Mouse (Mus musculus): ENCODE measurements at regions not wholly inside any gene's neighbourhood (a gene's known extent, or its start where the extent isn't known, plus 50 kb on each side); places are given as distances from the start of the nearest gene placed in this dataset.

DNA sequence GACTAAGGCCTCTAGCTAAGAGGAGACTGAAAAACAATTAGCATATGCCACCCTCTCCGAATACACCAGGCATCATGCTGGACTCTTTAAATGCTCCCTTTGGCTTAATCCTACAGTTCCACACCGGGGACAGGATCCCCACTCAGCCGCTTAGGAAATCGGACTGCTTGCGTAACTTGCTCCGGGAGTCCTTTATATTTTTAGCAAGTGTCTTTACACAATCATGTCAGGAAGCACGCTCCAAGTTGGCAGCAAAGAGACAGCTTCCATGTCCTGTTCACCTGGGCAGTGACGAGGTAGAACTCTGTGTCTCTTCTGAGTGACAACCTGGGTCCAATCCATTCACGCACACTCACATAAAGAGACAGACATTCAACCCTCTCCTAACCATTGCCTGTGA is 92.4 kb upstream of the Lef1 start:
- no peak for DNase-seq (ENCODE audit: low spot score)
- Histone ChIP-seq H3K4me3 (replicated peaks; ENCODE audit: low read length) (no peak overlapping the region), H3K36me3 (replicated peaks; ENCODE audit: control insufficient read depth, insufficient read depth) (no peaks in the 10 kb centered on the region), H3K4me2 (replicated peaks) (no peak overlapping the region), H3K9me3 (ENCODE audit: control insufficient read depth, low read length) (no peaks in the 10 kb centered on the region), H3K4me1 (replicated peaks; ENCODE audit: control insufficient read depth, insufficient read depth, low read length) (peaks cover 8% of the 10 kb centered on the region), H3K9ac (no peak overlapping the region), H3K27ac (no peak overlapping the region), H3K27me3 (ENCODE audit: control insufficient read depth, insufficient read depth, low read length) (no peaks in the 10 kb centered on the region)
- no peak for ATAC-seq (ENCODE audit: low FRiP score)
- WGBS = 87% methylated on average over 9 of the region's 9 CpGs

DNA sequence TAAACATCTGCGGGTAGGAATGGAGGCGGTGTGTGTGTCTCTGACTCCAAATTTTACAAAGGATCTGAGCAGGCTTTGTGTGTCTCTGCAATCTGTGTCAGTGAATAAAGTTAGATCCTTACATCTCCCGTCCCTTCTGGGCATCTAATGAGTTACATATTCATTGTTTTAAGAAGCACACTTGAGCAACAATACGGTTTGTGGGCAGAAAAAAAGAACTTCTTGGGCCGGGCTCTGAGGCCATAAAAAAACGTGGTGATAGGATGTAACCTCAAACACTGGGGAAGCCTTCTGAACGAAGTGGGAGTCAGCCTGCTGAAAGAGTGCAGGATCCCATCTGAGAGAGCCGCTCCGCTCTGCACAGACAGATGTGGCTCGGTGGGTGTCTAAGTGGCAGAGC is 94.2 kb upstream of the Lef1 start:
- H3K36me3 ChIP-seq (replicated peaks; ENCODE audit: control insufficient read depth, insufficient read depth) = no peaks in the 10 kb centered on the region
- H3K27me3 ChIP-seq (ENCODE audit: control insufficient read depth, insufficient read depth, low read length) = no peaks in the 10 kb centered on the region
- DNase-seq (ENCODE audit: low spot score) (no peak), ATAC-seq (ENCODE audit: low FRiP score) (no peak)
- 59% methylated on average over 10 of the region's 10 CpGs for WGBS
- no peak overlapping the region for H3K4me2 ChIP-seq (replicated peaks)
- no peak overlapping the region for H3K27ac ChIP-seq
- H3K9me3 ChIP-seq (ENCODE audit: control insufficient read depth, low read length) = no peaks in the 10 kb centered on the region
- H3K9ac ChIP-seq = no peak overlapping the region
- H3K4me1 ChIP-seq (replicated peaks; ENCODE audit: control insufficient read depth, insufficient read depth, low read length) = peaks cover 8% of the 10 kb centered on the region
- no peak overlapping the region for H3K4me3 ChIP-seq (replicated peaks; ENCODE audit: low read length)

DNA sequence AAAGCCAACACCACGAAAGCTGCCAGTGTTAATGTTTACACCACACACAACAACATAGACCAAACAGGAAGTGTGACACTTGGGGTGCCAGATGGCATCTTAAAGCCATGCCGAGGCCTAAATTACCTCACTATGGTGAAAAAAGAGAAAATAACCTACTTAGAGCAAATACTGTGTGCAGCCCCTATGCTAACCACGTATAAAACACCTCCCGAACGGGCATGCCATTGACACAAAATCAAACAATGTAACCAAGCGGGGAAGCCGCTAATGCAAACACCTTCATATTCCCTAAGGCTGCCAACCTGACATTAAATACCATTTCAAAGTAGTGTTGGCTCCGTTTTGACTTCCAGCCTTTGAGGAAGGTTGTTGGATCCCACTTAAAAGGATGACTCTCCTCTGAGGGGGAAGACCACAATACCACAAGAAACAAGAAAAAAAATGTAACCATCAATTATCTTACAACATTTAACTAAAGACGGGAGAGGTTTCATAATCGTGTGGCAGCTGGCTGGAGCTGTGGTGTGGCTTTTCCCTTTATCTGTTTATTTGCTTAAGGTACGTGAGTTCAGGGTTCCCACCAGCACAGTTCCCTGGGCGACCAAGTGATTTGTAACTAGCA is 96.1 kb upstream of the Lef1 start:
- WGBS = 69% methylated on average over 12 of the region's 12 CpGs
- DNase-seq (ENCODE audit: low spot score) = no peak

DNA sequence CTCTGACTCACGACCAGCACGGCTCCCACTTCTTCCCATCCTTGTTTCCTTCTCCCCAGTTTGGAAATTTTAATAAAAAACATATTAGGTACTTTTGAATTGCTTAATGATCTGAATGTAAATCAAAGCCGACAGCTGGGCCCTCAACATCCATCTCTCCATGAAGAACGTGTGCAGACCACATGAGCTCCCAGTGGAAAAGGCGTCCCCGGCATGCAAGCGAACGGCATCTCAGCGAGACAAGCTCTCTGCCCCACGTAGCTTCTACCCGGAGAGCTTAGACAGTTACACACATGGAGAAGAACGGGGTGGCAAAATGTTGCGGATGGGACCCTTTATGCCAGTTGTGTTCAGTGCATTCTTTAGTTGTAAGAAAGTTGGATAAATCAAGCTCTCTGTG is 109.6 kb upstream of the Lef1 start:
- no peak overlapping the region for H3K4me2 ChIP-seq (replicated peaks)
- no peak for DNase-seq (ENCODE audit: low spot score)
- H3K27ac ChIP-seq = no peak overlapping the region
- no peaks in the 10 kb centered on the region for H3K9me3 ChIP-seq (ENCODE audit: control insufficient read depth, low read length)
- no peak for ATAC-seq (ENCODE audit: low FRiP score)
- H3K27me3 ChIP-seq (ENCODE audit: control insufficient read depth, insufficient read depth, low read length) = no peaks in the 10 kb centered on the region
- no peak overlapping the region for H3K9ac ChIP-seq
- no peaks in the 10 kb centered on the region for H3K4me1 ChIP-seq (replicated peaks; ENCODE audit: control insufficient read depth, insufficient read depth, low read length)
- WGBS = 74% methylated on average over 13 of the region's 13 CpGs
- H3K4me3 ChIP-seq (replicated peaks; ENCODE audit: low read length) = no peak overlapping the region
- H3K36me3 ChIP-seq (replicated peaks; ENCODE audit: control insufficient read depth, insufficient read depth) = no peaks in the 10 kb centered on the region

More for the DNA sequence above, 96.1 kb upstream of the Lef1 start:
- no peak overlapping the region for H3K9ac ChIP-seq
- H3K36me3 ChIP-seq (replicated peaks; ENCODE audit: control insufficient read depth, insufficient read depth) = no peaks in the 10 kb centered on the region
- H3K27me3 ChIP-seq (ENCODE audit: control insufficient read depth, insufficient read depth, low read length) = no peaks in the 10 kb centered on the region
- H3K4me2 ChIP-seq (replicated peaks) = no peak overlapping the region
- H3K4me1 ChIP-seq (replicated peaks; ENCODE audit: control insufficient read depth, insufficient read depth, low read length) = peaks cover 1% of the 10 kb centered on the region; the same call in 1 of the 2 replicates
- H3K9me3 ChIP-seq (ENCODE audit: control insufficient read depth, low read length) = no peaks in the 10 kb centered on the region
- no peak for ATAC-seq (ENCODE audit: low FRiP score)
- no peak overlapping the region for H3K27ac ChIP-seq
- H3K4me3 ChIP-seq (replicated peaks; ENCODE audit: low read length) = no peak overlapping the region

DNA sequence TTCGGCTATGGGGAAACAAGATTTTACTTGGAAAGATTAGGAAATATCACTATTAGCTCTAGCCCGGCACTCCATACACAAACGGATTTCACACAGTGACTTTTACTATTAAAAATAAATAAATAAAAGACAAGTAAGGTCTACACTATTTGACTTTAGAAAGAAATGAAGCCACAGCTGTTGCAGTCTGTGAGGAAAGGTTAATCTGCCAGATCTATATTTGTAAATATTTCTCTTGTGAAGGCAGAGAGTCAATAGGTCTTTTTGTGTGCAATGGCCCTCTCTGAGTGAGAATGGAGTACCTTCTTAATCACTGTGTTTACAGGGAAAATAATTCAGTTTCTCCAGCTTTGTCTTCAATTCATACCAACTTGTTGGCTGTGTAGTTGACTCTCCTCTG is 110.0 kb upstream of the Lef1 start:
- Histone ChIP-seq H3K4me1 (replicated peaks; ENCODE audit: control insufficient read depth, insufficient read depth, low read length) (no peaks in the 10 kb centered on the region), H3K4me3 (replicated peaks; ENCODE audit: low read length) (no peak overlapping the region), H3K9ac (no peak overlapping the region), H3K9me3 (ENCODE audit: control insufficient read depth, low read length) (no peaks in the 10 kb centered on the region), H3K27me3 (ENCODE audit: control insufficient read depth, insufficient read depth, low read length) (no peaks in the 10 kb centered on the region), H3K4me2 (replicated peaks) (no peak overlapping the region), H3K36me3 (replicated peaks; ENCODE audit: control insufficient read depth, insufficient read depth) (no peaks in the 10 kb centered on the region), H3K27ac (no peak overlapping the region)
- WGBS = 85% methylated on average over 3 of the region's 3 CpGs
- no peak for DNase-seq (ENCODE audit: low spot score)
- no peak for ATAC-seq (ENCODE audit: low FRiP score)

DNA sequence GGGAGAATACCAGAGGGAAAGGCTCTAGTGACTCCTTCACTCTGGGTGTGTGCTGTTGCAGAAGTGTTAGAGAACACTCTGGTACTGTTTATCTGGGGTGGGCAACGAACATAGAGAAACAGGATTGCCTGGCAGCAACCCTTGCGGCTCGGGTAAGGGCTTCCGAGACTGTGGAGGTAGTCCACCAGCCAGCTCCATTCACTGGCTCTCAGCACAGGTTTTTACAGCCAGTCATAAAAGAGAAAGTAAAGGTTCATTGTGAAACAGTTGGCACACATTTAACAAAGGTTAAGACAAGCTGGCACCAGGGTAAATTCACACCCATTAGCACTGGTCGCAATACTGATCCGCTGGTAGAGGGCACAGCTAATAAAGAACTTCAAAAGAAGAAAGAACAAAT is 110.5 kb upstream of the Lef1 start:
- 85% methylated on average over 6 of the region's 6 CpGs for WGBS
- H3K9me3 ChIP-seq (ENCODE audit: control insufficient read depth, low read length) = no peaks in the 10 kb centered on the region
- H3K9ac ChIP-seq = no peak overlapping the region
- H3K27me3 ChIP-seq (ENCODE audit: control insufficient read depth, insufficient read depth, low read length) = no peaks in the 10 kb centered on the region
- H3K4me1 ChIP-seq (replicated peaks; ENCODE audit: control insufficient read depth, insufficient read depth, low read length) = no peaks in the 10 kb centered on the region
- ATAC-seq (ENCODE audit: low FRiP score) = no peak
- H3K4me2 ChIP-seq (replicated peaks) = no peak overlapping the region
- no peaks in the 10 kb centered on the region for H3K36me3 ChIP-seq (replicated peaks; ENCODE audit: control insufficient read depth, insufficient read depth)
- DNase-seq (ENCODE audit: low spot score) = no peak
- no peak overlapping the region for H3K27ac ChIP-seq
- no peak overlapping the region for H3K4me3 ChIP-seq (replicated peaks; ENCODE audit: low read length)

DNA sequence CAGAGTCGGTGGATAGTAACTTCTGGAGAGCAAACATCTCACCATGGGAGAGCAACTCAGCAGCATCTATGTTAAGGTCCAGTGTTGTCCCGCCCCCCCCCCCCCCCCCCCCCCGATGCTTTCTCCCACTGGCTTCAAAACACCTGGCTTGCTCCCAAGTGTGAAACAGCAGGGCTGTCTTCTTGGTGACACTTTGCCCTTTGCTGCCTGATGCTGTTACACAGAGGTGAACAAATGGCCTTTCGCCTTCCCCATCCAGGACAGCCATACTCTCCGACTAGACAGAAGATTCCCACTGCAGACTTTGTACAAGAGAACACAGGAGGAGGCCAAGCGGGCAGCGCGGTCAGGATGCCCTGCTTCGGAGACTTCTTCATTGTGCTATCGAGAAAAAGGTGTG is 111.8 kb upstream of the Lef1 start:
- Histone ChIP-seq H3K4me2 (replicated peaks) (no peak overlapping the region), H3K4me1 (replicated peaks; ENCODE audit: control insufficient read depth, insufficient read depth, low read length) (no peaks in the 10 kb centered on the region), H3K9ac (no peak overlapping the region), H3K4me3 (replicated peaks; ENCODE audit: low read length) (no peak overlapping the region), H3K27me3 (ENCODE audit: control insufficient read depth, insufficient read depth, low read length) (no peaks in the 10 kb centered on the region), H3K36me3 (replicated peaks; ENCODE audit: control insufficient read depth, insufficient read depth) (no peaks in the 10 kb centered on the region), H3K27ac (no peak overlapping the region), H3K9me3 (ENCODE audit: control insufficient read depth, low read length) (no peaks in the 10 kb centered on the region)
- DNase-seq (ENCODE audit: low spot score) (no peak), ATAC-seq (ENCODE audit: low FRiP score) (no peak)
- WGBS = 76% methylated on average over 9 of the region's 10 CpGs

DNA sequence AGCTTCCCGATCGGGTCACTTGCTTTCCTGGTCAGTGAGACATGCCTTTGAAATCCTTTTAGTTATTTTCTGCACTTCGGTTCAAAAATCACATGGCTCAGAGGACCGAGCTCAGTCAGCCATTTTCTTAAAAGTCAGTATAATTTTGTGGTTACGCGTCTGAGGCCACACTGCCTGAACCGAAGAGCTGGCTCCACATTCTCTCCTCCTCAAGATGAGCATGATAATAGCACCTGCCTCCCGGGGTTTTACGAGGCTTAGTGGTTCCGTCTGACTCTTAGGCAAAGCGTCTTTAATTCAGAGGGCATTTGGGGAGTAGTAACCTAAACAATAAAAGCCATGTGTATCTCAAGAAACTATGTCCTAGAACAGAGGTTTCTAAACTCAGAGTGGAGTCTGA is 113.5 kb upstream of the Lef1 start:
- DNase-seq (ENCODE audit: low spot score) (no peak), ATAC-seq (ENCODE audit: low FRiP score) (no peak)
- H3K27ac ChIP-seq = no peak overlapping the region
- H3K9ac ChIP-seq = no peak overlapping the region
- H3K4me3 ChIP-seq (replicated peaks; ENCODE audit: low read length) = no peak overlapping the region
- WGBS = 43% methylated on average over 11 of the region's 11 CpGs
- no peaks in the 10 kb centered on the region for H3K36me3 ChIP-seq (replicated peaks; ENCODE audit: control insufficient read depth, insufficient read depth)
- H3K9me3 ChIP-seq (ENCODE audit: control insufficient read depth, low read length) = no peaks in the 10 kb centered on the region
- H3K4me1 ChIP-seq (replicated peaks; ENCODE audit: control insufficient read depth, insufficient read depth, low read length) = no peaks in the 10 kb centered on the region
- no peak overlapping the region for H3K4me2 ChIP-seq (replicated peaks)
- no peaks in the 10 kb centered on the region for H3K27me3 ChIP-seq (ENCODE audit: control insufficient read depth, insufficient read depth, low read length)

DNA sequence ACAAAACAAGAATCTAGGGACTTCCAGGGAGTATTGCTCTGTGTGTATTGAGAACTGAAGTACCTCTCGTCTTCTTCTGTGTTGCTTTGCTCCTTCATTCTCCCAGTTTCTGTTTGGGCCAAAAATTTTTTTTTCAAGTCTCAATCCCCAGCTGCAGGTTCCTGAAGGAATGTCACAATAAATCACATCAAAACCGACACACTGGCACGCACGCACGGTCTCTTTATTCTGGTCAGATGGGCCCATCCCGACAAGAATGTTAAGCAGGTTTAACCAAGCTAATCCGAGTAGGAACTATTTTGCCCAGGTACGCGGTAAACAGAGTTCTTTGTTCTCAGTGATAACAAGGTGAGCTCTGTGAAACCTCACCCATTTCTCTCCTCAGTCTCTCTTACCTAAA is 118.3 kb upstream of the Lef1 start:
- ATAC-seq (ENCODE audit: low FRiP score) (no peak), DNase-seq (ENCODE audit: low spot score) (no peak)
- H3K4me2 ChIP-seq (replicated peaks) = no peak overlapping the region
- H3K9ac ChIP-seq = no peak overlapping the region
- no peaks in the 10 kb centered on the region for H3K36me3 ChIP-seq (replicated peaks; ENCODE audit: control insufficient read depth, insufficient read depth)
- H3K27ac ChIP-seq = no peak overlapping the region
- no peaks in the 10 kb centered on the region for H3K27me3 ChIP-seq (ENCODE audit: control insufficient read depth, insufficient read depth, low read length)
- WGBS = 61% methylated on average over 9 of the region's 9 CpGs
- H3K4me3 ChIP-seq (replicated peaks; ENCODE audit: low read length) = no peak overlapping the region
- no peaks in the 10 kb centered on the region for H3K9me3 ChIP-seq (ENCODE audit: control insufficient read depth, low read length)
- no peaks in the 10 kb centered on the region for H3K4me1 ChIP-seq (replicated peaks; ENCODE audit: control insufficient read depth, insufficient read depth, low read length)

DNA sequence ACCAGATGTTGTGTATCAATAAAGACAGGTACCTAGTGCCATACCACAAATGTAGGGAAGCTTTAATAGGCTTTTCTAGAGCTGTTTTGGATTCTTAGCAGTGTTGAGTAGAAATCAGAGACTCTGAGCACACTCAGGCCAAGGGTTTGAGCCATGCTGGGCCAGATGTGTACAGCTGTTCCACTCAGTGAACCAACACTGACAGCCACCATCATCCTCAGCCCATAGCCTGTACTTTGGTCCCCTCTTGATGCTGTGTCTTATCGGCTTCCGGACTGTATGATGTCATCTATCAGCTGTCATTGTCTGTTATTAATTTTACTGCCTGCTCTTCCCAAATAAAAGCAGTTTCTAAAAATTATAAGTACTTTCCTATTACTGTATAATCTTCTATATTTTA is 123.6 kb upstream of the Lef1 start:
- Histone ChIP-seq H3K27me3 (ENCODE audit: control insufficient read depth, insufficient read depth, low read length) (no peaks in the 10 kb centered on the region), H3K27ac (no peak overlapping the region), H3K9me3 (ENCODE audit: control insufficient read depth, low read length) (no peaks in the 10 kb centered on the region), H3K36me3 (replicated peaks; ENCODE audit: control insufficient read depth, insufficient read depth) (no peaks in the 10 kb centered on the region), H3K4me3 (replicated peaks; ENCODE audit: low read length) (no peak overlapping the region), H3K4me2 (replicated peaks) (no peak overlapping the region), H3K9ac (no peak overlapping the region), H3K4me1 (replicated peaks; ENCODE audit: control insufficient read depth, insufficient read depth, low read length) (no peaks in the 10 kb centered on the region)
- no peak for DNase-seq (ENCODE audit: low spot score)
- 94% methylated on average over 2 of the region's 2 CpGs for WGBS
- ATAC-seq (ENCODE audit: low FRiP score) = no peak

All from hindbrain, embryonic 14.5 days (tissue).